Mouse (Mus musculus) hindbrain, embryonic 11.5 days (tissue): ENCODE data around the gene Prdm5. TPM values are rescaled to one million over a fixed set of nuclear protein-coding genes. Genes with fewer than 3 reads are reported as not detected.

Source experiments
- ATAC-seq: fragments of 200-750 bp; cut with Nextera tagmentation; 2 replicates; pipeline ENCODE4 v1.8.0; 2017; ENCODE audit warnings: mild to moderate bottlenecking, moderate TSS enrichment, moderate library complexity; ENCODE audit not compliant: low FRiP score
- DNase-seq: peaks from one replicate; pipeline ENCODE4 v3.0.0-alpha.2; 2015; ENCODE audit warnings: low spot score
- H3K27ac ChIP-seq: fragments of 300-500 bp; sonication (generic); 2 replicates; pipeline ENCODE4 v1.5.1; 2014; ENCODE audit warnings: mild to moderate bottlenecking, low read depth, low read length
- H3K27me3 ChIP-seq: fragments of 300-500 bp; sonication (generic); 2 replicates; pipeline ENCODE4 v1.6.1; 2014; ENCODE audit warnings: mild to moderate bottlenecking, low read length, moderate library complexity, mixed read lengths; ENCODE audit not compliant: control insufficient read depth, insufficient read depth
- H3K36me3 ChIP-seq: fragments of 300-500 bp; sonication (generic); 2 replicates; pipeline ENCODE4 v1.6.1; 2014; ENCODE audit warnings: mild to moderate bottlenecking, low read length, moderate library complexity, mixed read lengths; ENCODE audit not compliant: control insufficient read depth, insufficient read depth
- H3K4me1 ChIP-seq: fragments of 300-500 bp; sonication (generic); replicated peaks from 2 replicates; pipeline ENCODE4 v1.6.1; 2014; ENCODE audit warnings: low read length, mixed read lengths; ENCODE audit not compliant: control insufficient read depth, insufficient read depth
- H3K4me2 ChIP-seq: fragments of 300-500 bp; sonication (generic); replicated peaks from 2 replicates; pipeline ENCODE4 v1.6.1; 2014; ENCODE audit warnings: mild to moderate bottlenecking, low read depth, low read length
- H3K4me3 ChIP-seq: fragments of 300-500 bp; sonication (generic); 2 replicates; pipeline ENCODE4 v1.5.1; 2014; ENCODE audit warnings: low read depth, low read length
- H3K9ac ChIP-seq: fragments of 300-500 bp; sonication (generic); 2 replicates; pipeline ENCODE4 v1.6.1; 2014; ENCODE audit warnings: low read depth, low read length
- H3K9me3 ChIP-seq: fragments of 300-500 bp; sonication (generic); 2 replicates; pipeline ENCODE4 v1.6.1; 2016; ENCODE audit warnings: low read length; ENCODE audit not compliant: control insufficient read depth
- WGBS: fragments of 180-500 bp; shearing (Covaris S2); extraction: QIAGEN DNeasy Blood & Tissue Kit; methylation state at CpG from one replicate; pipeline ENCODE4 v1.1.7; 2014; 5-methylcytosine and 5-hydroxymethylcytosine counted together
- polyA plus RNA-seq: library from polyadenylated mRNA; unstranded; fragments of >200 nt; fragmentation: Nextera tagmentation; extraction: Ambion mirVana; gene quantifications from 2 replicates; pipeline ENCODE4 v1.2.1, GENCODE M21; 2014

Prdm5 gene
- polyA plus RNA-seq, 1 experiment from 2014 or later, result 16.4 TPM

DNA sequence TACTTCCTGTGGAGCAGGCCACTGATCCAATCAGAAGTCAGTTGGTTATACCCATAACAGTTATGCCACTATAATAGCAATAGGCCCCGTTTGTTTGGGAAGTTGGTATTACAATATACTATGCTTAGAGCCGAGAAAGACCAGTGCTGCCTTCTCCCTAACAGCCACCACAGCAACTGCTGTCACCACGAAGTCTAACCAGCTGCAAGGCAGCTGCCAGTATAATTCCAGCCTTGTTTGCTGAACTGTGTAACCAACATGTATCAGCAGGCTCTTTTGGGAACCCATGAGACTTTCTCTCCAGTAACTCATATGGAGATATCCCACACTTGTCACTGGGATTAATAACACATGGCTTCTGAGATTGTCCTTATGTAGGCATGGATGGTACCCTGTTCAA lies 19.6 kb downstream of the Prdm5 start:
- H3K4me3 ChIP-seq, result no peak overlapping the region
- H3K4me1 ChIP-seq, result no peaks in the 10 kb centered on the region
- H3K27ac ChIP-seq, result no peak overlapping the region
- H3K4me2 ChIP-seq, result no peak overlapping the region
- no peaks in the 10 kb centered on the region for H3K9me3 ChIP-seq
- no peak for ATAC-seq
- no peaks in the 10 kb centered on the region for H3K27me3 ChIP-seq
- 87% methylated on average over 3 of the region's 3 CpGs for WGBS
- no peaks in the 10 kb centered on the region for H3K36me3 ChIP-seq
- H3K9ac ChIP-seq, result no peak overlapping the region
- DNase-seq, result no peak

DNA sequence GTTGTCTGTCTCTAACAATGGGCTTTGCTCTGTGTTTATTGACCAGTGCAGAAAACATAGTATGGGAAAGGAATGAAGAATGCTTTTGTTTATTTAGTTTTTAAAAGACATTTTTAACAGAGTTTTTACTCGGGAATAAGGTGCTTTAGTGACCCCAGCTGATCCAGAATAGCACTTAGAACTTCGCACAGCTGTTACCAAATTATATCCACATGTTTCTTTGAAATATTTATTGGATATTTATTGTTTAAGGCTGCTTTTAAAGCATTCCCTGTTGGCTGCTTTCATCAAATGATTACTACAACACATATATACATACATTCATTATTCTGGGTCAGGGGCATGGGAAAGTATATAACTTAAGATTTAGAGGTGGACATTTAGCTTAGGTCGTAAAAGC lies 32.9 kb downstream of the Prdm5 start:
- DNase-seq (no peak), ATAC-seq (no peak)
- H3K27ac ChIP-seq, result no peak overlapping the region
- no peak overlapping the region for H3K4me3 ChIP-seq
- H3K36me3 ChIP-seq, result no peaks in the 10 kb centered on the region
- H3K4me2 ChIP-seq, result no peak overlapping the region
- H3K9ac ChIP-seq, result no peak overlapping the region
- H3K27me3 ChIP-seq, result no peaks in the 10 kb centered on the region
- no peaks in the 10 kb centered on the region for H3K4me1 ChIP-seq
- no peaks in the 10 kb centered on the region for H3K9me3 ChIP-seq
- WGBS, result 68% methylated on average over 3 of the region's 3 CpGs

DNA sequence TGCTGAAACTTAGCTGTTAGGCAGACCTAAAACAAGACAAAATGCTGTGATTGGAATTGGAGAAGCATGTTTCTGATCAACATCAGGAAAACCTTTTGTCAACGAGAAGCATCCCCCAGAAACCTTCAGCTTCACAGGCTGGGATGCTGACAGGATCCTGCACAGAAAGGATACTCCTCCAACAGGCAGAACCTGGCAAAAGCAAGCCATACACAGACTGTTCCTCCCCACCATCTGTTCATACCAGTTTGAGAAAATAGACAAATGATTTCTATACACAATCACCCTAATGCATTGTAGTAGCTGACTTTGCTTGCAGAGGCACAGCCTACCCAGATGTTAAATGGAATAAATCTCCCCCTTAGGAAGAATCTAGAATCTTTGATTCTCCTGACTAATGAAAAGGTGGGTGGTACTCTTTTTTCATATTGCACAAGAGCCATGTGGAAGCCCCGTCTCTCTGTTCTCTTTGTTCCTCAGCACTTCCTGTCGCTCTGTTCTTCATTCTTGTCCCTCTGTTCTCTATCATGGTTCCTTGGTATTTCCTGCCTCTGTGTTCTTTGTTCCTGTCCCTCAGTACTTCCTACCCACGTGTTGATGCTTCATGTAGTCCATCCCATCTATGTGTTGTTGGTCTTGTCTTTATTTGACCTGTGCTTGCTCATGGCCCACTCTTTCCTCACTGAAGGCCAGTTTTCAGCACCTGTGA lies 39.4 kb downstream of the Prdm5 start:
- DNase-seq (no peak), ATAC-seq (no peak)
- no peak overlapping the region for H3K27ac ChIP-seq
- no peaks in the 10 kb centered on the region for H3K36me3 ChIP-seq
- H3K9ac ChIP-seq, result no peak overlapping the region
- no peaks in the 10 kb centered on the region for H3K4me1 ChIP-seq
- WGBS, result 81% methylated on average over 4 of the region's 4 CpGs
- no peaks in the 10 kb centered on the region for H3K9me3 ChIP-seq
- no peak overlapping the region for H3K4me2 ChIP-seq
- no peak overlapping the region for H3K4me3 ChIP-seq
- H3K27me3 ChIP-seq, result no peaks in the 10 kb centered on the region

DNA sequence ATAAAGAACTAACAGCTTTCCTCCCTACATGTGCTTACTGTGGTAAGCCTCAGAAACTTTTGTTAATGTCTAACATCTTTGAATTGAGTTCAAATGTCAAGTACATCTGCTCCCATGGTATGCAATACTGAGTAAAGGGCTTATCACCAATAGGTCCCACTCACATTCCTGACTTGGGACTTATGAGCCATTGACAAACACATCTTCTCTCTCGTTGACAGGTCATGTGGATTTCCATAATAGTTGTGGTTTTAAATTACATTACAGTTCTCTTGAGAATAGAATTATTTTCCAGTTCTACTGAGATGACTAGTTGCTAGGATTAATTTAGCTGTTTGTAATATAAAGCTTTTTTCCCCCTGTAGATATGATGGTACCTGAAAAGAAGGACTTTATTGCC lies 49.9 kb downstream of the Prdm5 start:
- WGBS, result 74% methylated on average over 1 of the region's 1 CpGs
- H3K36me3 ChIP-seq, result no peaks in the 10 kb centered on the region
- no peak for ATAC-seq
- H3K9me3 ChIP-seq, result no peaks in the 10 kb centered on the region
- H3K4me2 ChIP-seq, result no peak overlapping the region
- H3K27ac ChIP-seq, result no peak overlapping the region
- no peaks in the 10 kb centered on the region for H3K27me3 ChIP-seq
- DNase-seq, result no peak
- no peak overlapping the region for H3K9ac ChIP-seq
- no peaks in the 10 kb centered on the region for H3K4me1 ChIP-seq
- H3K4me3 ChIP-seq, result no peak overlapping the region

DNA sequence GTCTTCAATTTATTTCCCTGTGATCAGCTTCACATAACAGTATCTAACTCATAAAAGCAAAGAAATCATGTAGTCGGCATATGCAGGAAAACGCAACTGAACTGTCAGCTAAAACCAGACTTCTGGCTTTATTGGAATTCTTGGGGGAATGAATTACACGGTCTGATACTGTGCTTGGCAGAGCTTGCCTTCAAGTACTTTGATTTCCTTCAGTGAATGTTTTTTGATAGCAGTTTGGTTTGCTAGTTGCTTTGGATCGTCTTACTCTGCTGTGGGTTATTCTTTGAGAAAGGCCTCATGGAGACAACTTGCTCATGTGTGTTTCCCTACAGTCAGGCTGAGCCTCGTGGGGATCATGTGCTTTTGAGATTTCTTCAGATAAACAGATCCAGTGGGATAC lies 52.7 kb downstream of the Prdm5 start:
- H3K27me3 ChIP-seq, result no peaks in the 10 kb centered on the region
- DNase-seq (no peak), ATAC-seq (no peak)
- H3K27ac ChIP-seq, result no peak overlapping the region
- H3K4me1 ChIP-seq, result no peaks in the 10 kb centered on the region
- no peak overlapping the region for H3K4me2 ChIP-seq
- 91% methylated on average over 5 of the region's 5 CpGs for WGBS
- H3K9me3 ChIP-seq, result no peaks in the 10 kb centered on the region
- no peak overlapping the region for H3K9ac ChIP-seq
- no peaks in the 10 kb centered on the region for H3K36me3 ChIP-seq
- no peak overlapping the region for H3K4me3 ChIP-seq

DNA sequence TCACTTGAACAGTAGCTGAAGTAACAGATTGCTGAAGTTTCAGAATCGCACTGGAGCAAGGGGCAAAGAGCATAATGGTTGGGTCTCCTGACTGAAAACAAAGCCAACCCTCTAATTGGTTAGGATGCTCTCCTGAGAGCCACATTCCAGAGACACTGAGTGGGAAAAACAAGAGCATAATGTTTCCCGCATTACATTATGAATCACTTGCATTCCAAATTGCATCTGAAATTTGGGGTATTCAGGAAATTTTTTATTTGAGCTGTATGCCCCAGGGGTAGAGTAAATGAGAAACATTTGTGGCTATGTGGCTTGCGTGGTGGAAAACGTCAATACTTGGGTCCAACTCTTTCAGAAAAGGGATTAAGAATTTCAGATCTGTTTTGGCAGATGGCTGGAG lies 55.2 kb downstream of the Prdm5 start:
- 91% methylated on average over 4 of the region's 4 CpGs for WGBS
- H3K9ac ChIP-seq, result no peak overlapping the region
- H3K4me2 ChIP-seq, result no peak overlapping the region
- no peaks in the 10 kb centered on the region for H3K27me3 ChIP-seq
- H3K4me1 ChIP-seq, result no peaks in the 10 kb centered on the region
- H3K9me3 ChIP-seq, result no peaks in the 10 kb centered on the region
- DNase-seq, result no peak
- no peaks in the 10 kb centered on the region for H3K36me3 ChIP-seq
- ATAC-seq, result no peak
- H3K4me3 ChIP-seq, result no peak overlapping the region
- no peak overlapping the region for H3K27ac ChIP-seq

DNA sequence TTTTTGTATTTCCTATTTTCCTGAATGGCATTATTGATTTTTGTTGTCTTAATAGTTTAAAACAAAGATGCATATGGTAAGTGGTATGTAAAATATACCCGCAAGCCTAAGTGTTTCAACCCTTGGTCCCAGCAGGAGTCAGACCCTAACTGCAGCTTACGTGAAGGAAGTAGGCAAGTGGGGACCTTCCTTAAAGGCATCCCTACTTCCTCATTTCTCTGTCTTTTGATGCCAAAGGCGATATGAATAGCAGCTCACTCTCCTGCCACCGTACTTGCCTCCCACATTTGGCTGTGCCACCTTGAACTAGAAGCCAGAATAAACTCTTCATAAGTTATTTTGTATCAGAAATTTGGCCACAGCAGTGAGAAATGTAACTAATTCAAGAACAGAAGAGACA lies 63.8 kb downstream of the Prdm5 start:
- 85% methylated on average over 4 of the region's 4 CpGs for WGBS
- DNase-seq (no peak), ATAC-seq (no peak)
- Histone ChIP-seq H3K27me3 (no peaks in the 10 kb centered on the region), H3K9ac (no peak overlapping the region), H3K4me2 (no peak overlapping the region), H3K36me3 (no peaks in the 10 kb centered on the region), H3K27ac (no peak overlapping the region), H3K4me1 (no peaks in the 10 kb centered on the region), H3K9me3 (no peaks in the 10 kb centered on the region), H3K4me3 (no peak overlapping the region)

DNA sequence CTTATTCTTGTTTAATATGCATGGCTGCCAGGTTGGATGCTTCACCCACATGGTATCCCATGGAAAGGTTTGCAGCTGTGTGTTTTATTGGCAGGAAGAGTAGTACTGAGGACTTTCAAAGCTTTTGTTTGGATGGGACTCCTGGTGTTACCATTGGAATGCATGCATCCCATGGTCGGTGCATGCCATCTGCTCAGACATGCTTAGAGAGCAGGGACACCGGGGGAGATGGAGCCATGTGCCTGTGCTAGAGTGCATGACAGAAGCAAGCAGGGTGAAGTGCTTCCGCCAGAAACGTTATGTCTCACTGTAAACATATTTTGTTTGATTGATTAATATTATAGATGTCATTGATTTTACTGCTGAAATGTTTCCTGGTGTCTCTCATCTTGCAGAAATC lies 70.3 kb downstream of the Prdm5 start:
- H3K27me3 ChIP-seq, result no peaks in the 10 kb centered on the region
- no peak overlapping the region for H3K27ac ChIP-seq
- no peak for ATAC-seq
- no peak overlapping the region for H3K4me3 ChIP-seq
- no peaks in the 10 kb centered on the region for H3K4me1 ChIP-seq
- DNase-seq, result no peak
- no peak overlapping the region for H3K4me2 ChIP-seq
- WGBS, result 68% methylated on average over 4 of the region's 4 CpGs
- no peaks in the 10 kb centered on the region for H3K9me3 ChIP-seq
- H3K36me3 ChIP-seq, result no peaks in the 10 kb centered on the region
- H3K9ac ChIP-seq, result no peak overlapping the region

DNA sequence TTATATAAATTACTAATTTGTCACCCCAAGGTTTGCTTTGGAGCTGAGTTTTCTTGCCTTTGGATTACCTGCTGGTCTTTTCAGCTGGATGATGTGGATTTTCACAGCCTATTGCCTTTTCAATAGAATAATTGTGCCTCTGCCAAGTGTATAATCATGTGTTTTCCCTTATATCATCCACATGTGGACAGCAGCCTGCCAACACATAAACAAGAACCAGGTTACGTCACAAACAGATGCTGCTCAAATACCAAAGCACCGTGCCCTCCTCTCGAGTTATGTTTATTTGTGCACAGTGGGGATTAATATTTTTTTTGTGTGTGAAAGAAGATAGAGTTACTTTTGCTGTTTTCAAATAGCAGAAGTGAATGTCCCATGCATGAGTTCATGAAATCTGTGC lies 70.9 kb downstream of the Prdm5 start:
- DNase-seq (no peak), ATAC-seq (no peak)
- H3K9me3 ChIP-seq, result no peaks in the 10 kb centered on the region
- 69% methylated on average over 3 of the region's 3 CpGs for WGBS
- no peak overlapping the region for H3K4me3 ChIP-seq
- no peaks in the 10 kb centered on the region for H3K27me3 ChIP-seq
- no peaks in the 10 kb centered on the region for H3K4me1 ChIP-seq
- no peaks in the 10 kb centered on the region for H3K36me3 ChIP-seq
- H3K9ac ChIP-seq, result no peak overlapping the region
- H3K27ac ChIP-seq, result no peak overlapping the region
- H3K4me2 ChIP-seq, result no peak overlapping the region
